Mouse (Mus musculus): ENCODE data around the gene Elac2. TPM values are rescaled to one million over a fixed set of nuclear protein-coding genes. Genes with fewer than 3 reads are reported as not detected.
A peak's percentile ranks its signal among the peaks of the same experiment; 100 is the strongest.

Elac2 gene
- polyA plus RNA-seq, 1 experiment from 2014 or later: 21.9 TPM

- peaks cover 13% of the 10 kb centered on the region; the same call in 1 of the 2 replicates for H3K4me1 ChIP-seq (replicated peaks; ENCODE audit: control insufficient read depth, insufficient read depth, low read length)
- H3K4me2 ChIP-seq (ENCODE audit: low read depth, low read length): no peak overlapping the region
- no peak overlapping the region for H3K9ac ChIP-seq (ENCODE audit: low read length)
- no peak overlapping the region for H3K4me3 ChIP-seq (ENCODE audit: low read length)
- no peak overlapping the region for H3K27ac ChIP-seq (ENCODE audit: low read length)
- H3K36me3 ChIP-seq (ENCODE audit: control insufficient read depth, insufficient read depth, low read length): peaks cover 15% of the 10 kb centered on the region
- no peaks in the 10 kb centered on the region for H3K27me3 ChIP-seq (ENCODE audit: control insufficient read depth, insufficient read depth, low read depth, low read length)
- H3K9me3 ChIP-seq (ENCODE audit: control insufficient read depth, low read length): no peaks in the 10 kb centered on the region
- ATAC-seq (ENCODE audit: low read depth): peak; percentile 43
- 70% methylated on average over 4 of the region's 4 CpGs for WGBS
Measured at GRCm38 (mm10) chr11:65006047-65006446, 27.2 kb downstream of the Elac2 start.

GRCm38 (mm10) chr11:65013906-65014305 lies 35.1 kb downstream of the Elac2 start:
- Histone ChIP-seq H3K4me2 (ENCODE audit: low read depth, low read length) (no peak overlapping the region), H3K36me3 (ENCODE audit: control insufficient read depth, insufficient read depth, low read length) (no peaks in the 10 kb centered on the region), H3K4me1 (replicated peaks; ENCODE audit: control insufficient read depth, insufficient read depth, low read length) (no peaks in the 10 kb centered on the region), H3K27me3 (ENCODE audit: control insufficient read depth, insufficient read depth, low read depth, low read length) (no peaks in the 10 kb centered on the region), H3K9ac (ENCODE audit: low read length) (no peak overlapping the region), H3K27ac (ENCODE audit: low read length) (no peak overlapping the region), H3K9me3 (ENCODE audit: control insufficient read depth, low read length) (no peaks in the 10 kb centered on the region), H3K4me3 (ENCODE audit: low read length) (no peak overlapping the region)
- ATAC-seq (ENCODE audit: low read depth): no peak
- WGBS: 75% methylated on average over 6 of the region's 6 CpGs

- ATAC-seq (ENCODE audit: low read depth): no peak
Measured at GRCm38 (mm10) chr11:65016754-65017153, 37.9 kb downstream of the Elac2 start.

DNA sequence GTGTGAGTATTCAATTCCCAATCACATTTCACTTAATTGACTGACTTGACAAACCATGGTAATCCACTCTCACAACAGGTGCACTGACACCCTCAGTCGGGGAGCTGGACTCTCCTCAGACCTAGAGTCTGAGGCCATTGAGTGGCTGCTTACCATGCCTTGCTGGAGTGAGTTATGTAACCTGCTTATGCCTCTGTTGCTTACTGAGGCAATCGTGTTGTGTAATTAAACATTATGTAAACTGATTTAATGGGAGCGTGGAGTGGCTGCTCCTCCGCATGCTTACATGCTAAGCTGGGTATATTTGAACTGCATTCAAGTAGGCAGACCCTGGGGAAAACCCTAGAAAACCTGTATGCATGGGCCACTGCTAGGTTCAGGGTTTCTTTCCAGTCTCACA lies 41.9 kb downstream of the Elac2 start:
- no peak for ATAC-seq (ENCODE audit: low read depth)
- Histone ChIP-seq H3K4me2 (ENCODE audit: low read depth, low read length) (no peak overlapping the region), H3K9me3 (ENCODE audit: control insufficient read depth, low read length) (no peaks in the 10 kb centered on the region), H3K27me3 (ENCODE audit: control insufficient read depth, insufficient read depth, low read depth, low read length) (no peaks in the 10 kb centered on the region), H3K4me1 (replicated peaks; ENCODE audit: control insufficient read depth, insufficient read depth, low read length) (no peaks in the 10 kb centered on the region), H3K36me3 (ENCODE audit: control insufficient read depth, insufficient read depth, low read length) (peaks cover 3% of the 10 kb centered on the region; the same call in 1 of the 2 replicates), H3K9ac (ENCODE audit: low read length) (no peak overlapping the region), H3K4me3 (ENCODE audit: low read length) (no peak overlapping the region), H3K27ac (ENCODE audit: low read length) (no peak overlapping the region)
- 90% methylated on average over 4 of the region's 4 CpGs for WGBS

More at GRCm38 (mm10) chr11:65016754-65017153, 37.9 kb downstream of the Elac2 start:
- Histone ChIP-seq H3K9ac (ENCODE audit: low read length) (no peak overlapping the region), H3K27me3 (ENCODE audit: control insufficient read depth, insufficient read depth, low read depth, low read length) (no peaks in the 10 kb centered on the region), H3K36me3 (ENCODE audit: control insufficient read depth, insufficient read depth, low read length) (peaks cover 3% of the 10 kb centered on the region; the same call in 1 of the 2 replicates), H3K4me2 (ENCODE audit: low read depth, low read length) (no peak overlapping the region), H3K9me3 (ENCODE audit: control insufficient read depth, low read length) (no peaks in the 10 kb centered on the region), H3K4me1 (replicated peaks; ENCODE audit: control insufficient read depth, insufficient read depth, low read length) (no peaks in the 10 kb centered on the region), H3K27ac (ENCODE audit: low read length) (no peak overlapping the region), H3K4me3 (ENCODE audit: low read length) (no peak overlapping the region)
- WGBS: 93% methylated on average over 1 of the region's 1 CpGs

DNA sequence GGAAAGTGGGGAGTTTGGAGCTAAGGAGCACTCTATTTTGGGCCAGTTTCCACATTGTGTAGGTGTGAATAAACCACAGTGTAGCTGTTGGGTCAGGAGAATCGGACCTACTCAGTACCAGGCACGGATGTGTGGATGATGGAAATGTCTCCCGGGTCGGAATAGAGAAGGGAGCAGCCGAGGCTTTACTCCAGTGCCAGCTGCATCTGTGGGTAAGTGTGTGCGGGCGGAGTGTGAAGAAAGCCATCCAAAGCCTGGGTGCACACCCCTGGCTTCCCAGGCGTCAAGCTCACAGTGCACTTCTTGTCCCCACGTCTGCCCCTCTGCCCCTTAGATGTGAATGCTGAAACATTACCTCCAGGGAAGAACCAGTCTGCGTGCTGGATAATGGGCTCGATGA lies 43.9 kb downstream of the Elac2 start:
- H3K27ac ChIP-seq (ENCODE audit: low read length): no peak overlapping the region
- no peak for ATAC-seq (ENCODE audit: low read depth)
- H3K4me3 ChIP-seq (ENCODE audit: low read length): no peak overlapping the region
- H3K4me2 ChIP-seq (ENCODE audit: low read depth, low read length): no peak overlapping the region
- H3K27me3 ChIP-seq (ENCODE audit: control insufficient read depth, insufficient read depth, low read depth, low read length): no peaks in the 10 kb centered on the region
- 86% methylated on average over 11 of the region's 11 CpGs for WGBS
- peaks cover 3% of the 10 kb centered on the region; the same call in 1 of the 2 replicates for H3K36me3 ChIP-seq (ENCODE audit: control insufficient read depth, insufficient read depth, low read length)
- no peaks in the 10 kb centered on the region for H3K9me3 ChIP-seq (ENCODE audit: control insufficient read depth, low read length)
- H3K4me1 ChIP-seq (replicated peaks; ENCODE audit: control insufficient read depth, insufficient read depth, low read length): no peaks in the 10 kb centered on the region
- H3K9ac ChIP-seq (ENCODE audit: low read length): no peak overlapping the region

DNA sequence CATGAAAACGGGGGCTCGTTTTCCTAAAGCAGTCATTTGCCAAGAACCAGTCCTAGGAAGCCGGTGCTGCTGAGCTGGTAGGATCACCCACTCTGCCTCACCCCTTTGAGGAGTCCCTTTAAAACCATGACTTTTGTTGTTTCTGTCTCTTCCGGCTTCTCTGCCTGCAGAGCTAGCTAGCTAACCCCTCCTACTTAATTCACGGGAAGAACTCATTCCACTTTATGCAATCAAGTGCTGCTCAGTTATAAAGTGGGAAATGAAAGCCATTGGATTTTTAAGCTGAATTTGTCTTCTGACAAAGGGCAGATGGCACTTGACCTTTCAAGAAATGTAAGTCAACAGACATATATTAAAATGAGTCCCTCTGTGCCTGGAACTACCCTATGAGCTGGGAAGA lies 49.2 kb downstream of the Elac2 start:
- WGBS: 57% methylated on average over 5 of the region's 5 CpGs
- Histone ChIP-seq H3K4me3 (ENCODE audit: low read length) (no peak overlapping the region), H3K9me3 (ENCODE audit: control insufficient read depth, low read length) (no peaks in the 10 kb centered on the region), H3K4me1 (replicated peaks; ENCODE audit: control insufficient read depth, insufficient read depth, low read length) (no peaks in the 10 kb centered on the region), H3K27me3 (ENCODE audit: control insufficient read depth, insufficient read depth, low read depth, low read length) (no peaks in the 10 kb centered on the region), H3K36me3 (ENCODE audit: control insufficient read depth, insufficient read depth, low read length) (no peaks in the 10 kb centered on the region; the same call in 1 of the 2 replicates), H3K27ac (ENCODE audit: low read length) (no peak overlapping the region), H3K9ac (ENCODE audit: low read length) (no peak overlapping the region), H3K4me2 (ENCODE audit: low read depth, low read length) (no peak overlapping the region)
- ATAC-seq (ENCODE audit: low read depth): no peak

GRCm38 (mm10) chr11:65030201-65030600 lies 51.4 kb downstream of the Elac2 start:
- H3K27me3 ChIP-seq (ENCODE audit: control insufficient read depth, insufficient read depth, low read depth, low read length): no peaks in the 10 kb centered on the region
- no peak overlapping the region for H3K4me3 ChIP-seq (ENCODE audit: low read length)
- H3K9ac ChIP-seq (ENCODE audit: low read length): no peak overlapping the region
- no peak for ATAC-seq (ENCODE audit: low read depth)
- H3K27ac ChIP-seq (ENCODE audit: low read length): no peak overlapping the region
- WGBS: 56% methylated on average over 1 of the region's 1 CpGs
- H3K36me3 ChIP-seq (ENCODE audit: control insufficient read depth, insufficient read depth, low read length): no peaks in the 10 kb centered on the region; the same call in 1 of the 2 replicates
- H3K9me3 ChIP-seq (ENCODE audit: control insufficient read depth, low read length): no peaks in the 10 kb centered on the region
- H3K4me2 ChIP-seq (ENCODE audit: low read depth, low read length): no peak overlapping the region
- H3K4me1 ChIP-seq (replicated peaks; ENCODE audit: control insufficient read depth, insufficient read depth, low read length): no peaks in the 10 kb centered on the region

- no peaks in the 10 kb centered on the region for H3K4me1 ChIP-seq (replicated peaks; ENCODE audit: control insufficient read depth, insufficient read depth, low read length)
- H3K27me3 ChIP-seq (ENCODE audit: control insufficient read depth, insufficient read depth, low read depth, low read length): no peaks in the 10 kb centered on the region
Measured at GRCm38 (mm10) chr11:65032221-65032620, 53.4 kb downstream of the Elac2 start.

DNA sequence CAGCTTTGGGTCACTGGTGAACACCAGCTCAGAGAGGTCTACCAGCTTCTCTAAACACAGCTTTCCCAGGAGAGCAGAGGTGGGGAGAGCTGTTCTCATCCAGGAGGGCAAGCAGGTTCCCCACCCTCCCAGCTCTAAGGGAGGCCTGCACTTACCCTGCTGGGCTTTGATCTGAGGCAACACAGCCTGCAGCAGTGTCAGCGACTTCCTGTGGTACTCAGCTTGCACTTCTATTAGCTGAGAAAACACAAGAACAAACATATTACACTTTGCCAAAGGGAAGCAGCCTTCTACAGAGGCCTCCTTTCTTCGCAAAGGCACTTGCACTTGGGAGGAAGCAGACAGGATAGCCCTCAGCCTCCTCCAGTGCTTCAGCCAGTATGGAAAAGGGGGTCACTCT lies 60.2 kb downstream of the Elac2 start:
- Histone ChIP-seq H3K9ac (ENCODE audit: low read length) (0 out of 2 replicates have a peak overlapping the region, but pooled peaks have one; percentile 24), H3K4me3 (ENCODE audit: low read length) (no peak overlapping the region), H3K9me3 (ENCODE audit: control insufficient read depth, low read length) (no peaks in the 10 kb centered on the region), H3K36me3 (ENCODE audit: control insufficient read depth, insufficient read depth, low read length) (peaks cover 2% of the 10 kb centered on the region; the same call in 1 of the 2 replicates), H3K4me1 (replicated peaks; ENCODE audit: control insufficient read depth, insufficient read depth, low read length) (peaks cover 22% of the 10 kb centered on the region), H3K27me3 (ENCODE audit: control insufficient read depth, insufficient read depth, low read depth, low read length) (no peaks in the 10 kb centered on the region), H3K27ac (ENCODE audit: low read length) (peak overlapping the region; percentile 54), H3K4me2 (ENCODE audit: low read depth, low read length) (no peak overlapping the region)
- ATAC-seq (ENCODE audit: low read depth): peak; percentile 57
- WGBS: 28% methylated on average over 2 of the region's 2 CpGs

More at GRCm38 (mm10) chr11:65032221-65032620, 53.4 kb downstream of the Elac2 start:
- H3K4me3 ChIP-seq (ENCODE audit: low read length): no peak overlapping the region
- no peak overlapping the region for H3K27ac ChIP-seq (ENCODE audit: low read length)
- no peak for ATAC-seq (ENCODE audit: low read depth)
- 84% methylated on average over 7 of the region's 7 CpGs for WGBS
- no peak overlapping the region for H3K4me2 ChIP-seq (ENCODE audit: low read depth, low read length)
- no peaks in the 10 kb centered on the region; the same call in 1 of the 2 replicates for H3K36me3 ChIP-seq (ENCODE audit: control insufficient read depth, insufficient read depth, low read length)
- H3K9me3 ChIP-seq (ENCODE audit: control insufficient read depth, low read length): no peaks in the 10 kb centered on the region
- H3K9ac ChIP-seq (ENCODE audit: low read length): no peak overlapping the region

All from lung, embryonic 16.5 days (tissue).